Mouse (Mus musculus) erythroblast, embryonic 14.5 days (primary cell): ENCODE data around the gene St6galnac3.

Source experiments
- GATA1 ChIP-seq: IDR thresholded peaks from 2 replicates; pipeline ENCODE4 v1.6.1; 2012; ENCODE audit warnings: low read length, inconsistent platforms, mixed read lengths
- TAL1 ChIP-seq: IDR thresholded peaks from 3 replicates; pipeline ENCODE4 v1.6.1; 2012; ENCODE audit warnings: low read length, inconsistent platforms, mixed read lengths

- no peak for TF ChIP-seq TAL1
- TF ChIP-seq GATA1, result no peak
These were observed 79.2 kb downstream of the St6galnac3 start for GRCm38 (mm10) chr3:153645803-153646202.
